Mouse (Mus musculus): ENCODE data around the gene Rps6kb2.

Rps6kb2 gene

GRCm38 (mm10) chr19:4187303-4187702 is 24.1 kb upstream of the Rps6kb2 start:
- no peak for DNase-seq

GRCm38 (mm10) chr19:4184976-4185975 is 22.1 kb upstream of the Rps6kb2 start:
- no peak for DNase-seq

GRCm38 (mm10) chr19:4183689-4184088 is 20.5 kb upstream of the Rps6kb2 start:
- DNase-seq, result no peak

- no peak for DNase-seq
Observed at GRCm38 (mm10) chr19:4181892-4182291, 18.7 kb upstream of the Rps6kb2 start.

- no peak for DNase-seq
Observed at GRCm38 (mm10) chr19:4180411-4180810, 17.3 kb upstream of the Rps6kb2 start.

- DNase-seq, result no peak
Observed at GRCm38 (mm10) chr19:4175368-4175947, 12.3 kb upstream of the Rps6kb2 start, which contains the start of gene Carns1. TSS of gene Carns1 (minus strand) at chr19:4175479.

- no peak for DNase-seq
Observed at GRCm38 (mm10) chr19:4172925-4173324, 9.8 kb upstream of the Rps6kb2 start.

- DNase-seq, result peak; percentile 49
Observed at GRCm38 (mm10) chr19:4171393-4172290, 8.5 kb upstream of the Rps6kb2 start.

- peak; percentile 50 for DNase-seq
Observed at GRCm38 (mm10) chr19:4170723-4171392, 7.7 kb upstream of the Rps6kb2 start.

- peak; percentile 76 for DNase-seq
Observed at GRCm38 (mm10) chr19:4169810-4170209, 6.7 kb upstream of the Rps6kb2 start.

GRCm38 (mm10) chr19:4169378-4169784 is 6.2 kb upstream of the Rps6kb2 start:
- DNase-seq, result peak; percentile 99

GRCm38 (mm10) chr19:4166678-4167476 is 3.7 kb upstream of the Rps6kb2 start:
- peak; percentile 39 for DNase-seq

GRCm38 (mm10) chr19:4164721-4165120 is 1.6 kb upstream of the Rps6kb2 start:
- DNase-seq, result peak; percentile 50

GRCm38 (mm10) chr19:4164100-4164499 is 946 bp upstream of the Rps6kb2 start:
- DNase-seq, result peak; percentile 50

GRCm38 (mm10) chr19:4163543-4163887 is 361 bp upstream of the Rps6kb2 start:
- no peak for DNase-seq

- no peak for DNase-seq
Observed at GRCm38 (mm10) chr19:4159049-4159448, 4.1 kb downstream of the Rps6kb2 start.

GRCm38 (mm10) chr19:4156771-4157170 is 6.4 kb downstream of the Rps6kb2 start:
- DNase-seq, result peak; percentile 29

- DNase-seq, result peak; percentile 51
Observed at GRCm38 (mm10) chr19:4156073-4156579, 7.0 kb downstream of the Rps6kb2 start.

GRCm38 (mm10) chr19:4155223-4156072 is 7.7 kb downstream of the Rps6kb2 start:
- DNase-seq, result no peak
